Mouse (Mus musculus): Measurements from ENCODE around the gene Abhd2.

DNA sequence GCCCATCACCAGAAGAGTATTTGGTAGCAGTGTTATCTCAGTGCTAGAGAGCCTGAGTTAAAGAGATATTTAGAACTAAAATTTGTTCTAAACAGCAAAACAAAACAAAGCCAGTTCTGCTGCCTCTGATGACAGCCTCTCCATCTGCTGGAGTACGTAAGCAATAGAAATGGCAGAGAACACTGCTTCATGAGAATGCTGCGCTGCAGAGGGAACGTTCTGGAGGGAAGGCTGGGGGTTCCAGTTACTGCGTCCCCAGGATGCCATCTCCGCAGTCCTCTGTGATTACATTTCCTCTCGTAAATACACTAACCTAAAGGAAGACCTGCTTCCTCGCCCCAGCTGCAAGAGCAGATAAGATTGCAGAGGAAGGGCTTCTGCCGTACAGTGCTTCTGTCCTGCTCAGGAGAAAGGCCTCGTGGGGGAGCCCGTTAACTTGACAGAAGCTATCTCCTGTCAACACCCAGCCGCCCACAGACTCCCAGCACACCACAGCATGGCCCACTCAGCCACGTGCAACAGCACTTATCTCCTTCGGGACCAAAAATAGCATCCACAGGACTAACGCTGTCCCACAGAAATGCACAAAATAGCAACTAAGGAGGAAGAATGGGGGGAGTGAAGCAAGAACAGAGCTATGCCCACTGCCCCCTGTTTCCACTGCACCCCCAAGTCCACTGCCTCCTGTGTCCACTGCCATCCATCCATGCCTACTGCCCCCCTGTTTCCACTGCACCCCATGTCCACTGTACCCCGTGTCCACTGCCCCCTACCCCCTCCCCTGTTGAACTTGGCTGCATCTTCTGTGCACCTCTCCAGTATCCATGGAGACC is 85.6 kb downstream of the Abhd2 start:
- TF ChIP-seq EP300 (IDR thresholded peaks at IDR 0.05; ENCODE audit: low read depth) (peak; percentile 88), CTCF (IDR thresholded peaks at IDR 0.05; ENCODE audit: low read depth) (peak; percentile 25; the same call in 1 of the 2 replicates)

Data from liver, postnatal 0 days (tissue).